Mouse (Mus musculus): ENCODE results near the gene Selenow. TPM values are rescaled to one million over a fixed set of nuclear protein-coding genes. Genes with fewer than 3 reads are reported as not detected.

Gene Selenow
- polyA plus RNA-seq, 1 experiment from 2014 or later: 560 TPM

- Histone ChIP-seq H3K27me3 (ENCODE audit: control insufficient read depth, insufficient read depth, low read length) (no peaks in the 10 kb centered on the region), H3K9ac (ENCODE audit: low read length) (no peak overlapping the region), H3K4me2 (replicated peaks; ENCODE audit: low read depth) (no peak overlapping the region), H3K27ac (replicated peaks) (no peak overlapping the region), H3K9me3 (ENCODE audit: control insufficient read depth, low read length) (no peaks in the 10 kb centered on the region), H3K4me1 (replicated peaks; ENCODE audit: control insufficient read depth, insufficient read depth) (no peaks in the 10 kb centered on the region), H3K36me3 (ENCODE audit: control insufficient read depth, insufficient read depth, low read length) (no peaks in the 10 kb centered on the region), H3K4me3 (ENCODE audit: low read depth, low read length) (no peak overlapping the region)
- DNase-seq (ENCODE audit: low spot score): no peak
- WGBS: 81% methylated on average over 5 of the region's 5 CpGs
- no peak for ATAC-seq (ENCODE audit: low FRiP score, low TSS enrichment)
- no peak for TF ChIP-seq CTCF (IDR thresholded peaks at IDR 0.05; ENCODE audit: low read depth)
- no peak for TF ChIP-seq EP300 (optimal IDR thresholded peaks at IDR 0.05)
These were observed 11.7 kb downstream of the Selenow start for GRCm38 (mm10) chr7:15910521-15910920.

DNA sequence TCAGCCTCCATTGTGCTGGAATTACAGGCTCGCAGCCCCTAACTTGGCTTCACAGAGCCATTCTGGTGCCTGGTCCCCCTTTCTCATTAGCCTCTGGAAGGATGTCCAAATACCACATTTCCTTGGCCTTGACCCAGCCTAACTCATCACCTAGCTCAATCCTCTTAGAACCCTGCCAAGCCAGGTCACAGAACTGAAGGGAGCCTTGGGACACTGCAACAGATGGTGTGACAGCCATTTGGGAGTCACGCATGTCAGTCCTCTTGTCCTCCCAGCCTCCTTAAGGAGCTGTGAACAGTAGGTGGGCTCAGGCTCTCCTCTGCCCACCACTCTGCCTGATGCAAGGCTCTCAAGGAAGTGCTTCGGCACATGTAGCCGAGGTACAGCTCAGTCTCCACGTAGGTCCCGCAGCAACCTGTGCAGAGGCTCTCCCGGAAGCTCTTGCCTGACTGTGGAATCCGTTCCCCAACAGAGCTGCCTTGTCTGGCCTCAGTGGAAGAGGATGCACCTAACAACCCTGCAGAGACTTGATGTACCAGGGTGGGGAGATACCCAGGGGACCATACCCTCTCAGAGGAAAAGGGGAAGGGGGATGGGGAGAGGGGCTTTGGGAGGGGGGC is 14.1 kb downstream of the Selenow start:
- Histone ChIP-seq H3K9me3 (ENCODE audit: control insufficient read depth, low read length) (no peaks in the 10 kb centered on the region), H3K4me1 (replicated peaks; ENCODE audit: control insufficient read depth, insufficient read depth) (no peaks in the 10 kb centered on the region), H3K27ac (replicated peaks) (no peak overlapping the region), H3K36me3 (ENCODE audit: control insufficient read depth, insufficient read depth, low read length) (no peaks in the 10 kb centered on the region), H3K27me3 (ENCODE audit: control insufficient read depth, insufficient read depth, low read length) (no peaks in the 10 kb centered on the region), H3K4me3 (ENCODE audit: low read depth, low read length) (no peak overlapping the region), H3K4me2 (replicated peaks; ENCODE audit: low read depth) (no peak overlapping the region), H3K9ac (ENCODE audit: low read length) (no peak overlapping the region)
- no peak for DNase-seq (ENCODE audit: low spot score)
- no peak for ATAC-seq (ENCODE audit: low FRiP score, low TSS enrichment)
- 77% methylated on average over 8 of the region's 8 CpGs for WGBS
- TF ChIP-seq CTCF (IDR thresholded peaks at IDR 0.05; ENCODE audit: low read depth): no peak
- no peak for TF ChIP-seq EP300 (optimal IDR thresholded peaks at IDR 0.05)

DNA sequence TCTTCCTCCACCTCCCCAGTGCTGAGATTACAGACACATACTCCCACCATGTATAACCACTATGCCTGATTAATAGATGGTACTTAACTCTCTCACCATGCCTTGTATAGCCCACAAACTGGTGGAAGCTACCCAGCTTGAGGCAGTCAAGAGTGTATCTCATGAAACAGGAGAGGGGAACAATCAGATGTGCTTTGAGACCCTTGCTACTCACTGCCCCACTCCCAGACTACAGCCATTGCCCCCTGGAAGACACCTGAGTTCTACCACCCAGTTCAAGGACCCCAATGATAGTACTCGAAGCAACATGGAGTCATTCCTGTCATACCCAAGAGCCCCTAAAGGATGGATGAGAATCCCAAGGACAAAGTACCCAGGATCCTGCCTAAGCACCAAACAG is 15.6 kb downstream of the Selenow start:
- Histone ChIP-seq H3K4me1 (replicated peaks; ENCODE audit: control insufficient read depth, insufficient read depth) (no peaks in the 10 kb centered on the region), H3K27me3 (ENCODE audit: control insufficient read depth, insufficient read depth, low read length) (no peaks in the 10 kb centered on the region), H3K27ac (replicated peaks) (no peak overlapping the region), H3K9ac (ENCODE audit: low read length) (no peak overlapping the region), H3K9me3 (ENCODE audit: control insufficient read depth, low read length) (no peaks in the 10 kb centered on the region), H3K36me3 (ENCODE audit: control insufficient read depth, insufficient read depth, low read length) (no peaks in the 10 kb centered on the region), H3K4me3 (ENCODE audit: low read depth, low read length) (no peak overlapping the region), H3K4me2 (replicated peaks; ENCODE audit: low read depth) (no peak overlapping the region)
- no peak for TF ChIP-seq EP300 (optimal IDR thresholded peaks at IDR 0.05)
- no peak for TF ChIP-seq CTCF (IDR thresholded peaks at IDR 0.05; ENCODE audit: low read depth)
- no peak for ATAC-seq (ENCODE audit: low FRiP score, low TSS enrichment)
- no peak for DNase-seq (ENCODE audit: low spot score)
- WGBS: 67% methylated on average over 1 of the region's 1 CpGs

- Histone ChIP-seq H3K27me3 (ENCODE audit: control insufficient read depth, insufficient read depth, low read length) (no peaks in the 10 kb centered on the region), H3K4me1 (replicated peaks; ENCODE audit: control insufficient read depth, insufficient read depth) (no peaks in the 10 kb centered on the region), H3K4me2 (replicated peaks; ENCODE audit: low read depth) (no peak overlapping the region), H3K27ac (replicated peaks) (no peak overlapping the region), H3K36me3 (ENCODE audit: control insufficient read depth, insufficient read depth, low read length) (no peaks in the 10 kb centered on the region), H3K9ac (ENCODE audit: low read length) (no peak overlapping the region), H3K9me3 (ENCODE audit: control insufficient read depth, low read length) (no peaks in the 10 kb centered on the region), H3K4me3 (ENCODE audit: low read depth, low read length) (no peak overlapping the region)
- ATAC-seq (ENCODE audit: low FRiP score, low TSS enrichment) (no peak), DNase-seq (ENCODE audit: low spot score) (no peak)
- WGBS: 72% methylated on average over 7 of the region's 7 CpGs
- TF ChIP-seq CTCF (IDR thresholded peaks at IDR 0.05; ENCODE audit: low read depth) (no peak), EP300 (optimal IDR thresholded peaks at IDR 0.05) (no peak)
These were observed 16.3 kb downstream of the Selenow start for GRCm38 (mm10) chr7:15905861-15906260.

DNA sequence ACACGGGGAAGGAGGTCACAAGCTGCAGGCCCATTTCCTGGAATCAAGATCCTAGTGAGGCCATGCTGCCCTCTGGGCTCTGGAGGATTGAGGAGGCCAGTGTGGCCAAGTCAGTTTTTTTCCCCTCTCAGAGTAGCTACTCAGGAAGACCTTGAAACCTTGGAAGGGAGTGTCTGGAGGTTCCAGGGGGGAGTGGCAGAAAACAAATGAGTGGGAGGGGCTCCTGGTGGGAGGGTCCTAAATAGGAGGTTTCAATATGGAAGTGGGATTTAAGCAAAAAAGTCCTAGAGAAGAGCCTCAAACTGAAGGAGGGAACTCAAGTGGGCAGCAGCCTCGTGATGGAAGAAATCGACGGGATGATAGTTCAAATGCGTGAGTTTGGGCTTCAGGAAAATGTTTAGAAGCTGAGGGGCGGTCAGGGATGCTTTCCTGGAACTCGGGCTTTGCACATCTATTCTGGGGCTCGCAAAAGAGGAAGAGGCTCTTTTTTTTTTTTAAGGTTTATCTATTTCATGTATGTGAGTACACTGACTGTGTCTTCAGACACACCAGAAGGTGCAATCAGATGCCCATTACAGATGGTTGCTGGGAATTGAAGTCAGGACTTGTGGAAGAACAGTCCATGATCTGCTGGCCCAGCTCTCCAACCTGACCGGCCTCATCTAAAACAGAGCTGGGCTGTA is 20.7 kb downstream of the Selenow start:
- no peak overlapping the region for H3K9ac ChIP-seq (ENCODE audit: low read length)

GRCm38 (mm10) chr7:15894251-15894650 is 28.0 kb downstream of the Selenow start:
- Histone ChIP-seq H3K9ac (ENCODE audit: low read length) (no peak overlapping the region), H3K4me2 (replicated peaks; ENCODE audit: low read depth) (no peak overlapping the region), H3K9me3 (ENCODE audit: control insufficient read depth, low read length) (no peaks in the 10 kb centered on the region), H3K36me3 (ENCODE audit: control insufficient read depth, insufficient read depth, low read length) (no peaks in the 10 kb centered on the region), H3K27ac (replicated peaks) (no peak overlapping the region), H3K4me1 (replicated peaks; ENCODE audit: control insufficient read depth, insufficient read depth) (no peaks in the 10 kb centered on the region), H3K4me3 (ENCODE audit: low read depth, low read length) (no peak overlapping the region), H3K27me3 (ENCODE audit: control insufficient read depth, insufficient read depth, low read length) (no peaks in the 10 kb centered on the region)
- ATAC-seq (ENCODE audit: low FRiP score, low TSS enrichment) (no peak), DNase-seq (ENCODE audit: low spot score) (no peak)
- no peak for TF ChIP-seq CTCF (IDR thresholded peaks at IDR 0.05; ENCODE audit: low read depth)
- no peak for TF ChIP-seq EP300 (optimal IDR thresholded peaks at IDR 0.05)
- 63% methylated on average over 1 of the region's 1 CpGs for WGBS

More for the DNA sequence above, 20.7 kb downstream of the Selenow start:
- no peaks in the 10 kb centered on the region for H3K4me1 ChIP-seq (replicated peaks; ENCODE audit: control insufficient read depth, insufficient read depth)
- H3K27ac ChIP-seq (replicated peaks): no peak overlapping the region
- H3K36me3 ChIP-seq (ENCODE audit: control insufficient read depth, insufficient read depth, low read length): no peaks in the 10 kb centered on the region
- no peaks in the 10 kb centered on the region for H3K9me3 ChIP-seq (ENCODE audit: control insufficient read depth, low read length)
- no peak overlapping the region for H3K4me2 ChIP-seq (replicated peaks; ENCODE audit: low read depth)
- no peak overlapping the region for H3K4me3 ChIP-seq (ENCODE audit: low read depth, low read length)
- TF ChIP-seq CTCF (IDR thresholded peaks at IDR 0.05; ENCODE audit: low read depth) (no peak), EP300 (optimal IDR thresholded peaks at IDR 0.05) (no peak)
- DNase-seq (ENCODE audit: low spot score) (no peak), ATAC-seq (ENCODE audit: low FRiP score, low TSS enrichment) (no peak)
- 73% methylated on average over 9 of the region's 9 CpGs for WGBS
- no peaks in the 10 kb centered on the region for H3K27me3 ChIP-seq (ENCODE audit: control insufficient read depth, insufficient read depth, low read length)

All from stomach, postnatal 0 days (tissue).